Mouse (Mus musculus) common myeloid progenitor, adult 5-6 weeks (primary cell): ENCODE measurements at regions not wholly inside any gene's neighbourhood (a gene's known extent, or its start where the extent isn't known, plus 50 kb on each side); places are given as distances from the start of the nearest gene placed in this dataset.

ENCODE experiments used
- ATAC-seq: replicated peaks from 2 replicates; pipeline ENCODE4 v1.8.0; 2016; ENCODE audit warnings: low read depth, mild to moderate bottlenecking, moderate TSS enrichment, inconsistent platforms; ENCODE audit not compliant: poor library complexity, severe bottlenecking

DNA sequence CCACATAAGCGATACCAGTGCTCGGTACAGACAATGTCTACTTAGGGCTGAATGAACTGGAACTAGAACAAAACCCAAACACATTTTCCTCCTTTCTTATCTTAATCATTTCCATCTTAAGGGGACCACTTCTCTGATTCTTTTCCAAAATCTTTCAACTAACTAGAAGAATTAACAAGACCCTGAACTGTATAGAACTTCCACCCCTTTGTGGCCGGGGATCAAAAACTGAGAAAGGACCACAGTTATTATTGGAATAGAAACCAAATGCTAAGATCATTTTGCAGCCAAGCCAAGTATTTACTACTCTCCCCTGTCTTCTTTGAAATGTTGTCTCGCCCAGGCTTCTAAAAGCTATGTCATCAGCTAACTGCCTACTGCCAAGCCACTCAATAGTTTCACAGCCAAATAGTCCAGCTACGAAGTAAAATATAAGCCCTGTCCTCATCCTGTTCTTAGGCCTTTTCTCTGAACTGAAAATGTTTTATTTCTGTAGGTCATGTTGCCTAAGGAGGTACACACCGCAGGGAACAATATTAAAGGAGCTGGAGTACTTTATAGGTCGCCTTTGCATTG lies 177.3 kb upstream of the Zpld1 start:
- no peak for ATAC-seq

DNA sequence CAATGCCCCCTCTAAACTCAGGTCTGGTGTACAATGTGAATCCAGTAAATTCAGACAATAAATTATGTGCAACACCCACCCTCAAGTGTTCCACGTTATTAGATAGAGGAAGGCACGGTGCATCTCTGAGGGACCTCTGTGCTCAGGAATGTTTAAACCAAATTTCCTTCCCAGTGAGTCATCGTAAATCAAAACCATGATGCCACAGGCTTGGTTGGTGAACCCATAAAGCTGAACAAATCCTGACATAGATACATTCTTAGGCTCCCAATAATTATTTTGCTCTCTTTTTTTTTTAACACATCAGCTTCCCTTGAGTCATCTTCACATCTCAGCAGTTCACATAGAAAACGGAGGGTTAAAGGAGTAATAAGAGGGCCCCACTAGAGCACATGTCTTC lies 173.6 kb upstream of the Zpld1 start:
- no peak for ATAC-seq

DNA sequence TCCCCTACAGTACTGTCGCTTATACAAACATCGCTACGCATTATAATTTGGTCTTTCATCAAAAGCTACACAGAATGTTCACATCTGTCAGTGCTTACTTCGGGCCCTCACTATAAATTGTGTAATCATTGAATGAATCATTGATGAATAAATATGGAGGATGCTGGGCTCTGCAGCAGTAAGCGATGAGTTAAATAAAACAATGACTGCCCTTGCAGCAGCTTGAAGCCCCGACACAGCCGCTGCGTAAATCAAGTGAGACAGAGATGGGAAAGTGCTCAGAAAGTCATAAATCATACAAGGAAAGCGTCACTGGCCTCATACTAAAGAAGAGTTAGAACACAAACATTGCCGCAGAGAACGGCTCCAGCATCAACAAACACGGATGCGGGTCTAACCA lies 172.9 kb upstream of the Zpld1 start:
- no peak for ATAC-seq

DNA sequence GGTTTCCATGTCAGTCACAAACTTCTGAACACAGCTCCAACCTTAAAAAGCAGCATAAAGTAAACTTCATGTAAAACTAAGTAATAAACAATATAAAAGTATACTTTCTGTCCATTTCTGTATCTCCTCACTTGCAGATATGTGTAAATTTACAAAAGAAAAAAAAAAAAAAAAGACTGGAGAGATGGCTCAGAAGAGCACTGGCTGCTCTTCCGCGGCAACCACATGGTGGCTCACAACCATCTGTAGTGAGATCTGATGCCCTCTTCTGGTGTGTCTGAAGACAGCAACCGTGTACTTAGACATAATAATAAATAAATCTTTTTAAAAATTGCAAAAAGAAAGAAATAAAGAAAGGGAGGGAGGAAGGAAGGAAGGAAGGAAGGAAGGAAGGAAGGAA lies 171.9 kb upstream of the Zpld1 start:
- no peak for ATAC-seq

DNA sequence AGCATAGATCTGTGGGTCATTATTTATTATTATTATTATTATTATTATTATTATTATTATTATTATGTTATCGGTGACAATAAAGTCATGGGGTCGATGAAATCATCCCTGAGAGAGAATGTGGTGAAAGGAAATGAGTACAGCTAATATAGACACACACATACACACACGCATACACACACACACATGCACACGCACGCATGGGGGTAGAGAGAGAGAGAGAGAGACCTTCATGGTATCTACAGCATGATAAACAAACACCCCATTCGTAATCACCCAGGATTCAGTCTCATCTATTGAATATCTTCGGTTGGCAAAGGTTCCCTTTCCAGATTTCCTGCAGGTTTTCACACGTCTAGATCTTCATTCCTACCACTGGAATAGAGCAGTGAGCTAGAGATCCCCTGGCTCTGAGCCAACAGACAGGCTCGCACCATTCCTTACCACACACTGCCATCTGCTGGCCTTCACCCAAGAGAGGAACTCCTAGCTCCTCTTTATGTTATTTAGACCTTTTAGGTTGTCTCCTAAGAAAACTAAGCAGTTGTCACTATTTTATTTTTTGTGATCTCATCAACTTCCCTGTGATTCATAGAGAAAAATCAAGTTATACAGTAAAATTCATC lies 171.2 kb upstream of the Zpld1 start:
- peak; percentile 97 for ATAC-seq

DNA sequence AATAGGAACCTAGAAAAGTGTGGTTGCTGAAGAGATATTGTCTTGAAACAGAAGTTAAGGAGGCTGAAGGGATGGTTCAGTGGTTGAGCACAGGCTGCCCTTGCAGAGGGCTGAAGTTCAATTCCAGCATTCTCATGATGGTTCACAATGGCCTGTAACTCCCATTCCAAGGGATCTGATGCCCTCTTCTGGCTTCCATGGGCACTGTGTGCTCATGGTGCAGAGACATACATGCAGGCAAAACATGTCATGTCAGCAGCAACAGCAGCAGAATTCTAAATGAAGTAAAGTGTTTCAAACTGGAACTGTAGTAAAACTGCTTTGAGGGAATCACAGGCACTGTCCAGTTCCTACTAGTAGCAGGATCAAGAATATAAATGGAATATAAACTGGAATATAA lies 162.7 kb upstream of the Zpld1 start:
- 0 out of 2 replicates have a peak, but pooled peaks have one; percentile 25 for ATAC-seq

DNA sequence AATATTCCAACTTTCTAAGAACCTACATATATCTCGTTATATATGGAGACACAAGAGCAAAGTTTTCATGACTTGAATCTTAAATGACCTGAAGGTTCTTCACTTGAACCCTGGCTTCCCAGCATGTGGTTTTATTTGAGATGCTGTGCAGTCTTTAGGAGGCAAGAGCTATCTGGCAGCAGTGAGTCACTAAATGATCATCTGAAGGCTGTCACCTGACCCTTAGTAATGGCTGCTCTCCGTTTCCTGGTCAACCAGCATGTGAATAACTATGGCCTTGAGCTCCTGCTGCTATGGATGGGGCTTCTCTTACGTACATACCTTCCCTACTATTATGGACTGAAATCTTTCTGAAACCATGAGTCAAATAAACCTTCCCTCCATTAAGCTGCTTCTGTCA lies 149.8 kb upstream of the Zpld1 start:
- no peak for ATAC-seq

DNA sequence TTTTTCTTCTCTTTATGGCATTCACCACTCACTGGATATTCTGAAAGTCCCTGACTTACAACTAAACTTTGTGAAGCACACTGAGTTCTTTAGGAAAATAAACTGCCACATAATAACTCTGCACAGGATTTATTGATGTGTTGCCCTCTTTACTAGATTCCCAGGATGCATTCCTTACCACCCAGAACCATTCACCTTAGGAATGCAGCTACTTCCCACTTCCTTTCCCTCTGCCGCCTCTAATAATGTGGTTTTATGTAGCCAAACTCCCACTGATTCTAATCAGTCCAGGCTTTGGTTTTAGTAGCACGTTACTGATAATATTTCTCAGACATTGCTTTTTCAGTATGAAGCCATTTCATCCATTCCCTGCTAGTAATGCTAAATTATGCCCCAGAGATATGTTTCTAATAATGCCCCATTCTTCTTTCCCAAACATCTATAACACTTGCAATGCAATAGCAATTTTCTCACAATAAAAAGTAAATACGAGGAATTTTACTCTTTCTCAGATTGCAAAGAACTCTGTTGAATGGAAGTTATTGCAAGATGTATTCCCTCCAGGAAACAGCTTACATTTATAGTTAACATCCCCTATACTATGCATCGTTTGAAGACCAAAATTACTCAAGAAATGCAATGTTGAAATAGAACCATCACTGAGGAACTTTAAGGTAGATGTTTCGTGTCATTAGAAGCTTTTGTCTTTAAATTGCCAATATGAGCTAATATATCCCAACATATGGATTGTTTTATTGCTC lies 145.2 kb upstream of the Zpld1 start:
- ATAC-seq, result no peak

DNA sequence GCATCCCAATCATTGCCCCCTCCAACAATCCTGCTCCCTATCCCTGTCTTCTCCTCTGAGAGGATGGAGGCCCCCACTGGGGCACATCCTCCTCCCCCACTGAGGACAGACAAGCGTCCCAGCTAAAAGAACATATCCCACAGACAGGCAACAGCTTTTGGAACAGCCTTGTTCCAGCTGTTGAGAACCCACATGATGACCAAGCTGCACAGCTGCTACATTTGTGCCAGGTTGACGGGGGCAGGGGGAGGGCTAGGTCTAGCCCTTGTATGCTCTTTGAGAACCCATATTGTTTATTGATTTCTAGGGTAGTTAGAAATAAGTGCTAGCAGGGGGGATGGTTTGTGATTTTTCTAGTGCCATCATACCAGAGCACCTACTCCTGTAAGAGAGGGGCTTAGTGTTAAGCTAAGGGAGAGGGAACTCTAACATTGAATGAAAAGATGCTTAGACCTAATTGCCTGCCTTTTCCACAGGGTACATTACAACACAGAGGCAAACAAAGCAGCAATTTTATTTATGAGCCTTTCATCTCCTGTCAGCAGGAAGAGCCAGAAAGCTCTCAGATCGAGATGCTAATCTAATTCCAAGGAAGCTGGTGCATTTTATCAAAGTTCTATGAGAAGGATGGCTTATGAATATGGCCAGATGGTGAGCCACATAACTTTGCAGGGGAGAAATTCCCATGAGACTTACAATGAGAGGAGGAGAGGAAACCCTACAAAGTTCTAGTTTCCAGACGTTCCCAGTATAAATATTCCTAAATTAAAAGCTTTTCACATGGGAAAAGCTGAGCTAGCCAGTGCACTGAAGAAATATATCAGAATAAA lies 137.6 kb upstream of the Zpld1 start:
- no peak for ATAC-seq

DNA sequence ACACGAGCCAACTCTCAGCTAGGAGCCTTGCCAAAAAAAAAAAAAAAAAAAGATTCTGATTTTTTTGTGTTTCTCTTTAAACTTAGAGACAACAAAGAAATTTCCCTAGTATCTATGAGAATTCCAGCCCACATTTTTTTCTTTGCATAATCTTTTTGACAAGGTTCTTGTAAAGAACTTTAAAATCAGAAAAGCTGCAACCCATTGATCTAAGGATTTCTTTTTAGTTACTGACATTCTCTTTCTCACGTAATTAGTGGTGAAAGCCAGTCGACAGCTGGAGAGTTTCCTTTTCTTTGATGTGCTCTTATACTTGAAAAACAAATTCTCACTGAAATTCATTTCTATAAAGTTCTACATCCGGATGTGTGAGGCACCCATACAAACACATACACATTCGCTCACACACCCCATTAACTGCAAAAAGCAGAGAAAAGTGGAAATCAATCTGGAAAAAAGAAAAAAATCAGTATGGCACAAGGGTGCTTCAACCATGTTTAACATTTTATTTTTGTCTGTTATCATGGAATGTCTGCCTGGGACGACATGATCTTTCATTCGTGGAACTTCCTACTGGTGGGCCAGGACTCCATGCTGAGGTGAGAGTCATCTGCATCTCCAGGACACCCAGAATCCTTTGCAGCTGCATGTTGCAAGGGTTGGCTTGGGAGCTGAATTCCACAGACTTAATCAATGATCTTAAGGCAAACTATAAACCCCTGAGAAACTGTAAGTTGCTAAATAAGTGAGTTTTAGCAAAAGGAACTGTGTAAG lies 124.0 kb upstream of the Zpld1 start:
- no peak for ATAC-seq

DNA sequence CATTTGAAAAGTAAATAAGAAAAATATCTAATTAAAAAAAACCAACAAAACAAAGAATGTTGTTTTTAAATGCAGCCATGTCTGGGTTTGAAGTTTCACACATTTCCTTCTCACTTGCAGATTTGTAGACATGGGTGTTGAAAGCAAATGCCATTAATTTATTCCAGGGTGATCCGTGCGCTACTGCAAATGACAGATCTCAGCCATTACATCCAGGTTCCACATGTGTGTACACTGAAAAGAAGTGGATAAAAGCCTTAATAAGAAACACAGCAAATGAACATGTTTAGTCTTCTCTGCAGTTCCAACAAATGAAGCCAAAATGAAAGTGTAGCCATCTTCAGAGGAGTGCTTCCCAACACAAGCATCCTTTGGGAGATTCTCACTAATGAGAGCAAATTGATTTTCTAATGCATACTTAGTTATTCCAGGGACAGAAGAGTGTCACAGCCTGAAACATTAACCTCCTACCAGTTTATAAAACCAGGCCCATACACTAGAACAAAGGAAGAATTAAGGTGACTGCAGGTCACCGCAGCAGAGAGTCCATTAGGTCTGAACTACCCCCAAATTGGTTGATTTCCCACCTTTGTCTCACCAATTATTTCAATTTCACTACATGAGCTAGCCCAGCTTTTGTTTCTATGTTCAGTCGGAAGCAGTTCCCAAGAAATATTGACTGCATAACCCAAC lies 123.2 kb upstream of the Zpld1 start:
- no peak for ATAC-seq

DNA sequence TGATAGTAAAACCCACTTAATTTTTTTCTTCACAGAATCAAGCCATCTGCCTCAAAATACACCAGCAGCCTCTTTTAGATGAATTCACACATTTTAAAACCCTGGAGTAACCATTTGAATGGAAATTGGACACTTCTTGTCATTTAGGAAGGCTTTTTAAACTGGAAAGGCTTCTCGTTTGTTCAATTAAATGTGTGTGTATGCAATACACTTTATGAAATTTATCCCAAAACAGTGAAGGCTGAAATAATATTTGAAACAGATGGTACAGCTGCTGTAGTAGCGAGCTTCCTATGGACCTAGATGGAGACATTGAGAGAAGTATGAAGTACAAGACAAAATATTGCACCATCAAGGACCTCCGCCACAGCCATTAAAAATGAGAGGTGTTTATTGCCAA lies 121.1 kb upstream of the Zpld1 start:
- no peak for ATAC-seq

DNA sequence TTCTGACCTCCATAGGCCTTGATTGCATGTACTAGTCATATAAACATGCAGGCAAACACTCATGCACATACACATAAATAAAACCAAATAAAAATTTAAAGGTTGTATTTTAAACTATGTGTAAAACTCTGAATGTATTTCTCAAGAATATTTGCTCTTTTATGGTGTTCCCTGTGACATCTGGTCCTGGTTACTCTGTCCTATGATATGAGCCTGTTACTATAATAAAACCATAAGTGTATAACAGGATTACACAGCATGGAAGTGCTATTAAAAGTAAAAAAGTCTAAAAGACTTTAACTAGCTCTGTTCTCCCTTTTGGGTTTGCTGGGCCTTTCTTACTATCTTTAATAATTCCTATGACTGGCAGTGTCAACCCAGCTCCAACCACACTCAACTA lies 103.0 kb upstream of the Zpld1 start:
- no peak for ATAC-seq

DNA sequence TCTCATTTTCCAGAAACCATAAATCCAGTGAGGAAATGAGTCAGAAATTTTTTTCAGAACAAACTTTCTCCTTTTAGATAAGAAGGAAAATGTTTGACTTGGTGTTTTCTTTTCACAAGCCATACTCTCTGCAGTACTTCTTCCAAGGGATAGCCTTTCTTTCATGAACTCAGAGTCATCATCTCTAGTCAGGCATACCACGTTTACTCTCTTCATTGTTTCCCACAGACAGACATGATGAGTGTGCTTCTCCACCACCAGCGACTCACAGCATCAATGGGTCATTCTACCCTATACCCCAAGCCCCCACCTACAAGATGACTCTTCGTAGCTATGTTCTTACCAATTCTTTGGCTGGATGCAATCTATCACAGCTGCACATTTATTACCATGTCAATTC lies 97.1 kb upstream of the Zpld1 start:
- no peak for ATAC-seq

DNA sequence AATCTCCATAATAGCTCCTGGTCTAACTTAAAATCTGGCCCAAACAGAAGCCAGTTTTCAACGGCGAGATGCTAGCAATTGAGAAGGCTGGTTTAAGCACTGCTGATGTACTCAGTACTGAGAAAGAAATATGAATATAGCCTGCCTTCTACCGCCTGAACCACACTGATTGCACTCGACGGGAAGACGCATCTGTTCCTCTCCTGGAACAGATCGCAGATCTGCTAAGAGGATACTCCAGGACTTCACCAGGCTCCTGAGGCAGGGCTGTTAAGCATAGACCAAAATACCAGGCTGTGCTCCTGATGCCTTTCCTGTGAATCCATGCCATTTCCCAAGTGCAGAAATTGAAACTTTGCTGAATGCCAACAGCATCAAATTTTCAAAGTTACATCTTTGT lies 92.6 kb upstream of the Zpld1 start:
- no peak for ATAC-seq

DNA sequence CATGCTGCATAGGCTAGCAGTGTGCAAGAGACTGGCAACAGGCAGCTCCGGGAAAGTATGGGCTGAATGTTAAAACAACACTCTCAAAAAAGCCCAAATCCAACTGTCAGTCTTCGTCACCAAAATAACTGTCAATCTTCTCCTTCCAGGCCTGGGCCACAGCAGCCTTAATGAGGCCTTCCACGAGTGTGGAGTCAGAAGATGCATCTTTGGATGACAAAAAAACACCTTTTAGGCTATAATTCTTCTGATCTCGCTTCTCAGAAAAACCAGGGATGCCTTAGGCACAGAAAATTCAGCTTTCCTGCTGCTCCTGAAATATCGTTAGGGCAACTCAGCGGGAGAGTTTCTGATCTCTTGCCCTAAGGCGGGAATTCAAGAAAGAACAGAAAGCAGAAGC lies 82.2 kb upstream of the Zpld1 start:
- no peak for ATAC-seq

DNA sequence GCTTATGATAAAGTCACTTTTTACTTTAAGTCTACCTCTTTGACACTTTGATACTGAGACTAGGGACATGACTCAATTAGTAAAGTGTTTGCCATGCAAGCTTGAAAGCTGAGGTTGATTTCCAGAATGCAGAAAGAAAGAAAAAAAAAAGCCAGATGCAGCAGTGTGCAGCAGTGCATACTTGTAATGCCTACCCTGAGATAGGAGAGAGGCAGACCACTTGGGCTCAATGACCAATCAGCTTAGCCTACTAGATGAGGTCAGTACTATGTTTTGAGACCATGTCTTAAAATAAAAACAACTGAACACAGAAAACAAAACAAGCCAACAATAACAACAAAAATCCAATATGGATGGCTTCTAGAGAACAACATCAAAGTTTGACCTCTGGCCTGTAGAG lies 81.4 kb upstream of the Zpld1 start:
- ATAC-seq, result no peak

DNA sequence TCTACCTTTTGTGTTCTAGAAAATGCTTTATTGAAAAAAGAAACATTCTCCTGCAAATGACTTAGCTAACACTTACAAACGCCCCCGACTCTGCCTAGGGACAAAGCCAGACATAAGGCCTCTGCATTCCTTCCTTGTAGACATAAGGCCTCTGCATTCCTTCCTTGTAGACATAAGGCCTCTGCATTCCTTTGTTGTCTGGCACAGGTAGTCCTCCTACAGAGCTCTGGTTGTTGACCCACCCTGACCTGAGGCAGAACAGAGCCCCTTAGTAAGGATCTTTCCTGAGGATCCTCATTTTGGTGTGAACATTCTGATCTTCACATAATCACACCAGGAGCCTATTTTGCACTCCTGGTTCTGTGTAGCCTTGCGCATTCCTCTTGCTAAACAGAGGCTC lies 80.9 kb upstream of the Zpld1 start:
- no peak for ATAC-seq

DNA sequence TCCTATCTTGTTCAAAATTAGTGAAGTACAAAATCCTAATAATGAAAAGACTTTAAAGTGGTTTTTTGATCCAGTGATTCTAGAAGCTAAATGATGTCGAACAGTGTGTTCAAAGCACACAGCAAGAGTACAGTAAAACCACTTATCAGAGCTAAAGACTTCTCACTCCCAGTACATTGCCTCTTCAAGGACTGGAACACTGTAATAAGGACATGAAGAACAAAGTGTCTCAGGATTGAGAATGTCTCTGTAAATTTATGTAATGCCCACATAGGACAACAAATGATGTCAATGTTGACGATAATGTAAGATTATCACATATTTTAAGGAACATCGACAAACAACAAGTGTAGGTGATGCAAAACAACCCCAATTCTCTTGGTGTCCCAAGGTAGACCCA lies 78.1 kb upstream of the Zpld1 start:
- no peak for ATAC-seq

DNA sequence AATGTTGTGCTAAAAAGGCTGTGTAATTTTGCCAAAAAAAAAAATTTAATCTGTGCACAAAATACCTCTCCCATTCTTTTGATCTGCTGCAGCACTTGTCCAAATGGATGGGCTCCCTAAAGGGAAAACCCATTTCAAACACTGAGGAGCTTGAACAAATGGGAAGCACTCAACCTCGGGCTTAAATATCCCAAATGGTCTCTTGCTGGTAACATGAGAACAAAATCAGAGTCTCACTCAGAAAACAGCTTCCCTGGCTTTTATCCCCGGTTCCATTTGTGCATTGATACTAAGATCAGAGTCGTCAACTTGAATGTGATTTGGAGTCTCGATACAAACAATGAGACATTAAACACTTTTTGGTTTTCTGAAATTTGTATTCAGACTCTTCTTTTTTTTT lies 59.9 kb upstream of the Zpld1 start:
- ATAC-seq, result no peak
